Mouse (Mus musculus): ENCODE results near the gene Skida1. TPM values are rescaled to one million over a fixed set of nuclear protein-coding genes. Genes with fewer than 3 reads are reported as not detected.

Gene Skida1
- total and polyA plus RNA-seq, 3 experiments: 0.20 to 33.3 (median 2.0) TPM

GRCm38 (mm10) chr2:17996858-17997257 lies 52.0 kb downstream of the Skida1 start, which contains the start of gene H2al2a:
H2al2a (minus strand) TSS chr2:17996958.
- TF ChIP-seq CTCF (IDR thresholded peaks at IDR 0.05; ENCODE audit: low read depth, low read length): no peak
- no peak for TF ChIP-seq POLR2AphosphoS5 (IDR thresholded peaks at IDR 0.05; ENCODE audit: insufficient replicate concordance, low read depth, low read length)
- TF ChIP-seq GATA1 (IDR thresholded peaks at IDR 0.05; ENCODE audit: borderline replicate concordance, low read length): no peak
- no peak for TF ChIP-seq GATA2 (IDR thresholded peaks at IDR 0.05; ENCODE audit: borderline replicate concordance, low read depth, low read length)
- no peak for TF ChIP-seq TAL1 (conservative IDR thresholded peaks at IDR 0.05; ENCODE audit: low read depth, low read length)
- Histone ChIP-seq H3K9me3 (replicated peaks) (no peaks in the 10 kb centered on the region), H3K4me1 (ENCODE audit: insufficient read depth, low read depth, low read length) (no peaks in the 10 kb centered on the region), H3K4me3 (ENCODE audit: low read depth, low read length) (no peak within 1 kb of the TSS), H3K27me3 (ENCODE audit: insufficient read depth, low read length) (peaks cover 19% of the 10 kb centered on the region), H3K36me3 (replicated peaks) (no peaks in the 10 kb centered on the region)
- DNase-seq (ENCODE audit: low spot score) (no peak), ATAC-seq (ENCODE audit: extremely low read depth, insufficient number of reproducible peaks, low FRiP score, poor library complexity, severe bottlenecking) (no peak)

Other genes with a start within 250 kb of the Skida1 start
- not detected in 2 replicates for gene H2al2a, start 52.1 kb downstream of the Skida1 start, total RNA-seq (2014; fragmentation: Nextera tagmentation)
- not detected in 2 replicates for gene H2al2a, start 52.1 kb downstream of the Skida1 start, total RNA-seq (2017)
- gene H2al2a, start 52.1 kb downstream of the Skida1 start, polyA plus RNA-seq (2012): not detected in 2 replicates
- 0.30 and 0.87 TPM in 2 replicates for gene A930004D18Rik, start 11.3 kb downstream of the Skida1 start, total RNA-seq (2014; fragmentation: Nextera tagmentation)
- gene A930004D18Rik, start 11.3 kb downstream of the Skida1 start, total RNA-seq (2017): 1.5 and 2.1 TPM in 2 replicates
- gene A930004D18Rik, start 11.3 kb downstream of the Skida1 start, polyA plus RNA-seq (2012): 0.55 and 0.65 TPM in 2 replicates
- 141 and 160 TPM in 2 replicates for gene Mllt10, start 6.2 kb upstream of the Skida1 start, total RNA-seq (2014; fragmentation: Nextera tagmentation)
- gene Mllt10, start 6.2 kb upstream of the Skida1 start, total RNA-seq (2017): 62.9 and 73.6 TPM in 2 replicates
- gene Mllt10, start 6.2 kb upstream of the Skida1 start, polyA plus RNA-seq (2012): 20.5 and 20.8 TPM in 2 replicates

All from G1E (cell line).